Mouse (Mus musculus) kidney, adult 2 months (tissue): ENCODE results near the gene Cbx3.

ENCODE experiments used
- CTCF ChIP-seq: fragments of 200-500 bp; conservative IDR thresholded peaks from 2 replicates; pipeline ENCODE4 v1.5.1; 2011; ENCODE audit warnings: low read depth, mild to moderate bottlenecking, control low read depth, low read length, moderate library complexity, mixed read lengths; ENCODE audit not compliant: insufficient read depth, insufficient read length
- POLR2A ChIP-seq: fragments of 200-500 bp; IDR thresholded peaks from one replicate; pipeline ENCODE4 v1.6.1; 2011; ENCODE audit warnings: low read depth, low read length, control low read depth

GRCm38 (mm10) chr6:51460021-51460360 lies 10.2 kb upstream of the Cbx3 start:
- TF ChIP-seq POLR2A (no peak), CTCF (no peak)
